Mouse (Mus musculus): ENCODE results near the gene Sec13. TPM values are rescaled to one million over a fixed set of nuclear protein-coding genes. Genes with fewer than 3 reads are reported as not detected.
"Not testable (repeated sequence)": the region's sequence is repeated elsewhere in the genome, so short reads cannot be mapped to it uniquely, and the experiment has no call there.

Gene Sec13
- total RNA-seq (2021) (100 to 1,000 TPM; 106 to 127 TPM), polyA plus RNA-seq (2012; rRNA removed) (68.8 and 83.0 TPM in 2 replicates)
- long read RNA-seq, transcript Sec13-201 (9 exons, 1,353 nt): major isoform, 102 of 117 reads
- long read RNA-seq, partial matches to known transcripts: 10 of 117 reads
- long read RNA-seq, other reads (novel, unspliced or antisense): 5 of 117 reads

GRCm38 (mm10) chr6:113740236-113741217, at the start of gene Sec13:
Sec13 (minus strand) TSS chr6:113740743.
- peak; percentile 88 for DNase-seq

GRCm38 (mm10) chr6:113787459-113787968, 47.0 kb upstream of the Sec13 start:
- no peak for DNase-seq

- no peak for DNase-seq
These were observed 45.1 kb upstream of the Sec13 start for GRCm38 (mm10) chr6:113785658-113786057.

GRCm38 (mm10) chr6:113778229-113778753, 37.7 kb upstream of the Sec13 start:
- no peak for DNase-seq

- no peak for DNase-seq
These were observed 28.3 kb upstream of the Sec13 start for GRCm38 (mm10) chr6:113768804-113769203.

GRCm38 (mm10) chr6:113761644-113762043, 21.1 kb upstream of the Sec13 start:
- DNase-seq: peak; percentile 54

- no peak for DNase-seq
These were observed 8.7 kb upstream of the Sec13 start for GRCm38 (mm10) chr6:113749119-113749685.

- no peak for DNase-seq
These were observed 7.8 kb upstream of the Sec13 start for GRCm38 (mm10) chr6:113748351-113748750.

GRCm38 (mm10) chr6:113747284-113747683, 6.7 kb upstream of the Sec13 start:
- no peak for DNase-seq

GRCm38 (mm10) chr6:113745117-113745516, 4.6 kb upstream of the Sec13 start:
- DNase-seq: no peak

- DNase-seq: no peak
These were observed 2.6 kb upstream of the Sec13 start for GRCm38 (mm10) chr6:113743111-113743510.

- no peak for DNase-seq
These were observed 1.8 kb upstream of the Sec13 start for GRCm38 (mm10) chr6:113742321-113742720.

GRCm38 (mm10) chr6:113741425-113741824, 882 bp upstream of the Sec13 start:
- DNase-seq: no peak

- DNase-seq: no peak
These were observed 3.1 kb downstream of the Sec13 start for GRCm38 (mm10) chr6:113737318-113738046.

- no peak for DNase-seq
These were observed 9.2 kb downstream of the Sec13 start for GRCm38 (mm10) chr6:113731296-113731695.

- no peak for DNase-seq
These were observed 12.4 kb downstream of the Sec13 start for GRCm38 (mm10) chr6:113728181-113728580.

GRCm38 (mm10) chr6:113721061-113721460, 19.5 kb downstream of the Sec13 start:
- DNase-seq: no peak

GRCm38 (mm10) chr6:113719878-113720277, 20.7 kb downstream of the Sec13 start, which contains the start of gene Ghrl:
Ghrl (minus strand) TSS chr6:113719880.
- no peak for DNase-seq

GRCm38 (mm10) chr6:113717541-113717940, 23.0 kb downstream of the Sec13 start:
- DNase-seq: peak; percentile 39

- DNase-seq: no peak
These were observed 25.7 kb downstream of the Sec13 start for GRCm38 (mm10) chr6:113714797-113715196.

- no peak for DNase-seq
These were observed 26.3 kb downstream of the Sec13 start for GRCm38 (mm10) chr6:113714276-113714675.

- not testable (repeated sequence) for DNase-seq
These were observed 27.2 kb downstream of the Sec13 start for GRCm38 (mm10) chr6:113713389-113713788.

Measured in adrenal gland, adult 2 months (tissue).